Mouse (Mus musculus): ENCODE data around the gene Sp2.

Gene Sp2

DNA sequence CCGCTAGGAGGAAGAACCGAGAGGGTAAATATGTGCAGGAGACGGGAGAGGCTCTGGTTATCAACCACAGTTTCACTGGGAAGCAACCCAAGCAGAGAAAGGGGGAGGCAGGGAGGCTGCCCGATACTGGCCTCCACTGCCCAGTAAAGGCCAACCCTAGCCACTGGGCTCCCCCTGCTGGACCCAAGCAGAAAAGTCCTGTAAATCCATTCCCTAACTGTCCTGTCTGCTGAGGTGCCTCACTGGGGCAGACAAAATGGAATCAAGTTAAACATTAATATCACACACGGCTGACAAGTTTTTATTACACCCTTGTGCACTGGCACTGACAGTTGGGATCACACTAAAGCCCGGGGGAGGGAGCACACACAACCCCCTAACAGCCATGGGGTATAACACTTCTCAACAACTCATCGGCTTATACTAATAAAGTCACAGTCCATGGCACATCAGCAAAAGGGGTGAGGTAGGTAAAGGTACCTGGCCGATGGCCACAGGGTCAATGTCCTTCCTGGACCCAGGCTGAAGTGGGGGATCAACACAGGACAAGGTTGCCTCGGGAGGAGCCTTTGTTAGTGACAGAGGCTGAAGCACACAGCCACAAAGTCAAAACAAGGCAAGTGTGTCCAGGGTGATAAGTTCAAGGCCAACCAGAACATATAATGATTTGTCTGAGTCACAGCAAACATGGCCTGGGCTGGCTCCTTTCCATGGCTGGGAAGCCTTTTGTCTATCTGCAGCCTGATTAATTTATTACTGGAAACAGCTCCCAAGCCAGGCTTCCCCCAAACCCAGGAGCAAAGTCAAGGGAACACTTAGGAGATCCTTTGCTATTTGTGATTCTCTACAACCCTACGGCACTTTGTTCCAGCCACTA is 45.0 kb downstream of the Sp2 start:
- no peak for DNase-seq

DNA sequence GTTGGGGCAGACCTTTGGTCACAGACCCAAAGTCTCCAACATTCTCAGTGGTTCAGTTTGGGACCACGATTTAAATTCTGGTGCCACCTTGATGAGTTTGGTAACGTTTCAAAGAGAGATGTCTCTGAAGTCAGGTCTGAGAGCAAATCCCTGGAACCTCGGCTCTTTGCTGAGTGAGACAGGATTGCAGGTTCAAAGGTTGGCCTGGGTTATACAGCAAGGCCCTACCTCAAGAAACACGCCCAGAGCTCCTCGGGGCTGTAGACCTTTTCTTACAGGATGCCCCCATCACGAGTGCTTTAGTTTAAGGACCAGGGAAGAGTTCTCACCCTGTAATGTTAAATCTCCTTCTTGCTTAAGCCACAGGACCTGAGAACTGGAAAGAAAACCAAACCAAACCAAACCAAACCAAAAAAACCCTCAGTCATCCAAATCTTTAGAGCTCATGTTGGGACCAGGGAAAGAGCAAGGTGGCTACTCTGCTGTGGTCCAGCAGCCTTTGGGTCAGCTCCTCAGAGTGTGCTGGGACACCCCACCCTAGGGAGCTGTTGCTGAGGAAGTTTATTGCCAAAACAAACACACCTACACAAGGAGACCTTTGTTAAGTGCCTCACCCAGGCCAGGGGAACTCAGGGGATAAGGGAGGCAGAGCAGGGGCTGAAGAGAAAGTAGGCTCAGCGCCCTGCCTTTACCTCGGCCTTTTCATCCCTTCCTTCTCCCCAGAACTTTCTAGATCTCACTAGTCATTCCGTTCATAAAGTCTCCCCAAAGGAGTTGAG is 46.7 kb downstream of the Sp2 start:
- no peak for DNase-seq

DNA sequence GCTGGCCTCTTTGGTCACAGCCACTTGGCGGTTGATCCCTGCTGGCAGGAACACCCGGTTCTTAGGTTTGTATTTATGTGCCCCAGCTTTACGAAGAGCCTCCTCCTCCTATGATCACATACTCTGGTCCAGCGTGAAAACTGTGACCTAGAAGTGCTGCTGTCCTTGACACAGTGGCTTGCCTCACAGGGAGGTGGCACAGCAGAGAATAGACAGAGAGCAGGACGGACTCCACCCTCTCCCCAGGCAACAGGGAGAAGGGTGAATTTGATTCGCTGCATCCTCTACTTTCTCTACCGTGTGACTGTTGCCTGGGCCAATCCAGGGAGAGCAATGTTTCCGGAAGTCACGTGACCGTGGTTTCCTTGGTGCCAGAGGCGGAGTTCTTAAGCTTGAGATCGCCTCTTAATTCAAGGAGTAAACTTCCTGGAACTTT is 47.8 kb downstream of the Sp2 start:
- no peak for DNase-seq

DNA sequence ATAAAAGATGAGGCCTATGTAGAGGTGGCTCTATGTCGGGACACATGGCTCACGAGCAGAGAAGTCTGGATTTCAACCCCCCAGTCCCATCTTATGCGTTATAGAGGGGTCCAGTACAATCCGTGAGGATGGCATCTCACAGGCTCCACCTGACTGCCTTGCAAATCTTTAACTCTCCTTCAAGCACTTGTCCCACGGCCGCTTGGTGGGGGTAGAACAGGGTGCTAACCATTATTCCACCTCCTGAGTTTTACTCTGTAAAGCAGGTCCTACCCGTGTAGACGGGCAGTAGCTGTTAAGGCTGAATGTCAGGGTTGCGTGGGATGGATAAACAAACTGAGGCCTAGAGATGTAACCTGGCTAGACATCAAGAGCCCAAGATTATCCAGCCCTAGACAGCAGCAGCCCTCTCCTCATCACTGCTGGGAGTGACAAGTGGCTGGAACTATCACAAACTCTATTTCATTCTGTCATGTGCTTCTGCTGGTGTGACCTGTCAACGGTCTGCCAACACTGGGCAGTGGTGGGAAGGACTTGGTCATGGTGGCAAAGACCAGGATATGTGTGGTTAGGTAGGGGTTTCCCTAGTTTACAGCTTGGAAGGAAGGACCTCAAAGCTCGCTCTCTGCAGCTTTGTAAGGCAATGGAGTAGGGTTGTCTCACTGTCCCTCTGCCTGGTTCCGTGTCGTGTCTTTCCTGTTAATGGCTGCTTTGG is 49.0 kb downstream of the Sp2 start:
- DNase-seq: no peak

DNA sequence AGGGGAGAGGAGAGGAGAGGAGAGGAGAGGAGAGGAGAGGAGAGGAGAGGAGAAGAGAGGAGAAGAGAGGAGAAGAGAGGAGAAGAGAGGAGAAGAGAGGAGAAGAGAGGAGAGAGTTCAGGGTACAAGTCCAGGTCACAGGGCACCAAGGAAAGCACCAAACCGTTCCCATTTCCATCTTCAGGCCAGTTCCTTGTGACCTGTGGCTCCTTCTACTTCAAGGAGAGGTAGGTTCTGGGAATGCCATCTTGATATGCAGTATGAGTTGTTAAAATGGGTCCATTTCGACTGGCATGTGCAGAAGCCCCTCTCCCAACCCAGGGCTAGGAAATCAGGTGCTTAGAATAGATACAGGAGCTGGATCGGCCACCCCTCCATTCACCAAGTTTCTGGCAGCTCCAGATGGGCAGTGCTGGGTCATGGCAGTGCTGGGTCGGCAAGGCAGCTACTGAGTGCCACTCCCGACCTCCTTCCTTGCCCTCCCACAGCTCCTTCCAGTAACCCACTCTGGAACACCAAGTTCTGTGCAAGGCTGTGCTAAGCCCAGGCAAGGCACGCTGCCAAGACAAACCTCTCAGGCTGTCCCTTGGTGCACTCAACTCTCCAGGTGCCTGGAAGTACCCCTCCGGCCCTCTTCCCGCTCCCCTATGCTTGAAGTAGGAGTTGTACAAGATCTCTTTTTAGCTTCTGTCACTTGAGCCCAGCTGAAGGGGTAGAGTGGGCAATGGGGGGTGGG is 51.3 kb downstream of the Sp2 start:
- DNase-seq: no peak

DNA sequence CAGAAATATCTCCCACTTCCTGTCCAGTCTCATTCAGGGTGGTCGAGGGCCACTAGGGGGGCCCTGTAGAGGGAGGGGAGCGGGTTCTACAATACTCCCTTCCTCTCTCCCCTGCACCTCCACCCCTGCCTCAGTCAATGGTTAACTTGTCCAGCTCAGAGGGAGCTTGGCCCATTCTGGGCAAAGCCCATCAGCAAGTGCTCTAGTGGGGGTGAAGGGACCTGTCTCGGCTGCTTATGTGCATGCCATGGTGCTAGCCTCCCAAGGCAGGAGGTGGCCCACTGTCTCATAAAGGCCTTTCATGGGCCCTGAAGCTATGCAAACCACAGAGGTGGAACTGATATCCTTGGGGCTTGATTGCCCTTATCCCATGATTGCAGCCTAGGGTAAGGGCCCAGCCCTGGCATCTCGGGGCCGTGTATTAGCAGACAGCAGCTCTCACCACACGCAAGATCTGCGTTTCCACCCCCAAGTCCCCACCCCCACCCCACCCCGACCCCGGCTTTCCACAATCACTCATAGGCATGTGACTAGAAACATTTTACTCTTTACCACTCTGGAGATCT is 52.9 kb downstream of the Sp2 start:
- no peak for DNase-seq

DNA sequence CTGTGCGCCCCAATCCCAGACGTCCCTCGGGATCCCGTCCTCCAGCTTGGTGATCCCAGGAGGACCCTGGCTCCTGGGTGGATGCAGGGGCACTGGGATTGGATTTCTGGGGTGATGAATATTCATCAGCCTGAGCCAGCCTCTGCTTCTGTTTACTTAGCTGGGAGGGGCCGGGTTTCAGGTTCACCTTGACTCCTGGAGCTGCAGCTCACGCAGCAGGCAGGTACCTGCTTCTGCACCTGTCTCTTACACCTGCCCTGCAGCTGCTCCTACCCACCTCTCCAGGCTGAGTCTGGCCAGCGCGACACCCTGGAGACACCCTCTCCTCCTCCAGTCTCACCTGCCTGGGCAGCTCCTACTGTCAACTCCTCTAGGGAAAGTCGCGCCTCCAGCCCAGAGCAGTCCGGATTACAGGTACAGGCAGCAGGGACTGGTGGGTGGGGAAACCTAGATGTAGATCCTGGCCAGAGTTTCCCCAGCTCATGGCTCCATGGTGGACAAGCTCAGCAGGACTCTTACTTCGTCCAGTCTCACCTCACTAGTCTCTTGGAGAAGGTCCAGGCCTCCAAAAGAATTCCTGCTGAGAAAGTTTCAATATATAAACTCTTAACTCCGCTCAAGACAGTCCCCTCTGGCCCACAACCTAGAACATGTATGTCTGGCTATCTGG is 53.5 kb downstream of the Sp2 start:
- DNase-seq: no peak

DNA sequence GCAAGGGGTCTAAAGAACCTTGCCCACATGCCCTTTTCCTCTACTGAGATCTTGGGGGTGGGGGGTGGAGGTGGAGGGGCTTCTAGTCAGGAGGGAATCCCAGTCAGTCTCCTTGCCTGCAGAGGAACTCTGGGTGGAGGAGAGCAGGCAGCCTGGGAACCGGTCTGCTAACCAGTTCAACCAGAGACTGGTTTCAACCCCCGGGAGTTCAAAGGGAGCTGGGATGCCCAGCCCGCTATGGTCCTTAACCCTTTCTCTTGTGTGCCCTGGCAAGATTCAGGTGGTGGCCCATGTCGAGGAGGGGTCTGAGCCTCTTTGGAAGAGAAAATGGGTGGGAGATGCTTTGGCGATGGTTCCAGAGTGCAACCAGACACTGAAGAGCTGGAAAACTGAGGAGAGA is 54.1 kb downstream of the Sp2 start:
- DNase-seq: no peak

DNA sequence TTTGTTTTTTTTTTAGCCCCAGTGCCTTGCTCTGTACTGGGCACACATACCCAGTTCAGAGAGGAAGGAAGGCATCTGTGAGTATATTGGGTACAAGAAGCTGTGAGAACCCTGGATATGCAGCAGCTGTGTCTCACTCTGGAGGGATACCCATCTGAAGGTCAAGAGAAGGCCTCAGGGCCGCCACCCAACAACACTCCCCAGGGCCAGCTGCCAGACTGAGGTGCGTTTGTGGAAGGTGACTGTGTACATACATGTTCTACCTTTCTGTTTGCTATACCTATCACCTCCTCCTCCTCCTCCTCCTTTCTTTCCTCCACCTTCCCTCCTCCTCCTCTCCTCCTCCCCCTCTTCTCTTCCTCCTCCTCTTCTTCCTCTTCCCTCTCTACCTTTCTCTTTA is 54.7 kb downstream of the Sp2 start, which contains the start of gene Prr15l:
TSS of gene Prr15l (plus strand) at position 17 of the 400 bp plus-strand sequence.
- no peak for DNase-seq

DNA sequence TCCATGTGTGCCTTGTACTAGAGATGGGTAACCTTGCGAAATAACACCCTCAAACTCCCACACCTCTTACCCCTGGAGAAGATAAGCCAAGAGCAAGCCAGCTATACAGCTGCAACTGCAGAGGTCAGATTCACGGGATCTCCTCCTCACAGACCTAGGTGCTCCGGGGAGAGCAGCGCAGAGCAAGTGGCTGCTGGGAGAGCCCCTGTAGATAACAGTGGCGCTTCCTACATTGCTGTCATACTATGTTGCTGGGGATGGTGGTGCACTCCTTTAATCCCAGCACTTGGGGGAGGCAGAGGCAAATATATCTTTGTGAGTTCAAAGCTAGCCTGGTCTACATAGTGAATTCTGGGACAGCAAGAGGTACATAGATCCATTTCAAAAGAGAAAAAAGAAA is 56.2 kb downstream of the Sp2 start:
- no peak for DNase-seq

DNA sequence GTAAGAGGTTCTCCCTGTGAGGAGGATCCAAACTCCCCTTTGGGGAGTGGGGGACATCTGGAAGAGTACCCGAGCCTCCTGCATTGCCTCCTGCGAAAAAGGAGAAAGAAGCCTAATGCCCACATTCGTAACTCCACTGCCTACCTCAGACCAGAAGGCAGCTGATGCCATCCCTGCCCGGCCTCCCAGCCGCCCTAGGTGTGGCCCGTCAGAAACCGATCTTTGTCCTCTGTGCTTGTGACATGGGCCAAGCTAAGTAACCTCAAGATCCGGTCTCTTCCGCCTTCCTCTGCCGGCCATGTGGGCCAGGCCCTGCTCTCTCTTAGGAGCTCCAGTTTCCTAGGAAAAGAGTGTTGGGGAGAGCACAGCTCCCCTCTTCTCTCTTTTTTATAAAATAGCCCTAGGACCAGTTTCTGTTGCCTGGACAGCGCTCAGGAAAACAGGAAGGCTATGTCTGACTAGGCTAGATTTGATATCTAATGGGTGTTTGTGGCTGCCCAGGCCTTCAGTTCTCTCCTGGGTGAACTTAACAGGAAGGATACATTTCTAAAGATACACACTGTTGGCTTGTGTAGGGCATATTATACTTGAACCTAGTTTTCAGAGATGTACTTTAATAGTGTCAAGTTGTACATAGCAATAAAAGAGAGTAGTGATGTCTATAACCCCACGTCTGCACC is 57.1 kb downstream of the Sp2 start:
- DNase-seq: no peak

DNA sequence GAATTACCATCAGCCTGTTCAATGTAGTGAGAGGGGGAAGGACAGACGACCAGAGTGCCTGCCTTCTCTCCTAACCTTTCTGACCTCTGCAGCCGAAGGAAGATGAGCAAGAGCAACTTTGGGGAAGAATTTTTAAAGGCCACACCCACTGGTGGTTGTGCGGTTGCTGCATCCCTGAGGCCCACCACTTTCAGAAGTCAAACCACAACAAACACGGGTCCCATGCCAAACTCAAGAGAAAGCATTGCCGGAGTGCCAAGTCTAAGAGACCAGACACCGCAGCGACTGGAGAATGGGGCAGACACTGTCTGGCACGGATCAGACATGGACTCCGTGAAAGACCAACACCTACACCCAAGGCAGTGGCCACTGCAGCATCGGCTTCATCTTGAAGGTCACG is 57.9 kb downstream of the Sp2 start:
- DNase-seq: no peak

DNA sequence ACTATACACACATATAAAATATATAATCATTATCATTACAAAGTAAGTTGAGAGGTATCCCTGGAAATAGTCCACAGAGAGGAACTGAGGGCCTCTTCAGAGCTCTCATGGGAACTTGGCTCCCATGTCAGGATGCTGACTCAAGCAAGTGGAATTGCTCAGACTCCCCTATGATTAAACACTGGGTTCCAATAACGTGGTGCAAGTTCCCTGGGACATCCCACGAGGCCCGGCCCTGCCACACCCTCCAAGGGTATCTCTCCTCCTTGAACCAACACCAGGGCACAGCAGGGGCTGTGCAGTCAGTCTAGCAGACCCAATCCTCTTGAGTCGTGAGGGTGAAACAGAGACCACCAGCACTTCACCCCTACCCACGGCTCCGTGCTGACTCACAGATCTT is 63.8 kb downstream of the Sp2 start:
- DNase-seq: no peak

DNA sequence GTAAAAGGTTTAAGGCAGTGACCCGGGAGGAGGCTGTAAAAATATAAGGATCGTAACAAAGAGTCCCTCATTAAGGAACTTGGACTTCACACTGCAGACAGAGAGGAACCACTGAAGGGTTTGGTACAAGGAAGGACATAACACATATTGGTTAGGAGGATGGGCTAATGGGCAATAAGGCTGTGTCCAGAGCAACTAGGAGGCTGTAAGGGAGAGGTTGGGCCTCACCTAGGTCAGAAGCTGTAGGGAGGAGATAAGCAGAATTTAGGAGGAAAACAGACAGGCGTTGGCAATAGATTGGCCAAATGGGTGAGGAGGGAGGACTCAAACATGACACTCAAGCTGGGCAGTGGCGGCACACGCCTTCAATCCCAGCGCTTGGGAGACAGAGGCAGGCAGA is 65.3 kb downstream of the Sp2 start:
- no peak for DNase-seq

DNA sequence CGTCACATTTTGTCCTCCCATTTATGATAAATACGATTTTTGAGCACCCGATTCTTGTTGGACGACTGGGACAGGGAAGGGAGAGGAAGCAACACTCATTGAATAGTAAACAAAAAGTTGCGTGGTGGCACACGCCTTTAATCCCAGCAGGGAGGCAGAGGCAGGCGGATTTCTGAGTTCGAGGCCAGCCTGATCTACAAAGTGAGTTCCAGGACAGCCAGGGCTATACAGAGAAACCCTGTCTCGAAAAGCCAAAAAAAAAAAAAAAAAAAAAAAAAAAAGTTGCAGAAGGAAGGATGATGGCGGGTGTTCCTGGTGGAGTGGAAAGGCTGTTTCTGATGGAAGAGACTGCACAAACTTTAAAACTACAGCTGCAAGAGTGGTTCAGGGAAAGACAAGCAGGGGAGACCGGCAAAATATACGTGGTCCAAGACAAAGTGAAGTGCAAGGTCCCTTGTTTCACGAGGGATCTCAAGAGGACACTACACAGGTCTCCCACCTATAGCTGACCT is 65.8 kb downstream of the Sp2 start:
- DNase-seq: peak in 1 of 2 experiments; percentile 44

DNA sequence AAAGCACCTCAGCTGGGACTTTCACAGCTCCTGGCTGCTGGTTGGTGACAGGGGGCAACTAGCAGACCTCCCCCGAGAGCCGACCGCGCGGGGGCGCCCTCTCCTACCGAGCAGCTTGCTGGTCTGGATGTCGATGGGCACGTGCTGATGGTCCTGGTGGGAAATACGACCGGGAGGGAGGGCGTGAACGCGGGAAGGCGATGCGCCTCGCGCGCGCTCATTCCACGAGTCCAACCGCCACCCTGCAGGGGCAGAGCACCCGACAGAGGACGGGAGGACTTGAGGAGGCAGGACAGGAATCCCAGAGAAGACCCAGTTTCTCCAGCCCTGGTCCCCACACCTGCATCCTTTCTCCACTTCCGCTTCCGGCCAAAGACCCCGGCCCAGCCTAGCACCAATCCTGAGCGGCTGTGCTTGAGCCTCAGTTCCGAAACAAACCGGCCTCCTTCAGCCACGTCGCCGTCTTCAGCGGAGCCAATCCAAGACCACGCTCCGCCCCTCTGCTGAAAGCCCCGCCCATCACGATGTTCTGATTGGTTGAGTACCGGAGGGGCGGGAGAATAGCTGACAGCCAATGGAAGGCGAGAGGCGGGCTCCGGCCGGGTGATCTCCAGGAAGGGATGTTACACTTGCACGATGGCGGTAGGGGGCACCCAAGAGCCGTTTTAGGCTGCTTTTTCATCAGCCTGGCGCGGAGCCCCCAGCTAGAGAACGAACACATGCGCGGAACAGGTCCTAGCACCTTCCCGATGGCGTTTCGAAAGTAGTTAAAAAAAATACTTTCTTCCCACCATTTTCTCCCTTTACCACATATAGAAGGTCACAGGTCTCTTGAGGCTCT is 66.5 kb downstream of the Sp2 start, which contains the start of gene Cdk5rap3:
TSS of gene Cdk5rap3 (minus strand) at position 453 of the 841 bp plus-strand sequence.
- DNase-seq: peak; percentile 100

DNA sequence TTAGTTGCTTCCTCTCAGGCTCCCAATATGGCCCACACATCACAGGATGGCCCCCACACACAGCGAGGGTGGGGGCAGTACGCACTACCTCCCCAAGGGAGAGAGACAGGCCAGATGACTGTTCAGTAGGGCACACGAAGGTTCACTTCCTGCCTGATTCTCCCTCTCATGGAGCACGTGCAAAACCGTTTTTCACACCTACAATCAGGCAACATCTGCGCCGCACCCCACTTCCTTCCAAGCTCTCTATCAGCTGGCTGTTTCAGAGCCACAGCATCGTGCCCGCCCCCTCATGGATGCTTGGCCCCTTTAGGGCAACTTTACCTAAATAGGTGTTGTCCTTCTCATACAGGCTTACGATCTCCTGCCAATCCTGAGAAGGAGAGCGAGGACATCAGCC is 70.1 kb downstream of the Sp2 start:
- DNase-seq: peak; percentile 47 to 74

DNA sequence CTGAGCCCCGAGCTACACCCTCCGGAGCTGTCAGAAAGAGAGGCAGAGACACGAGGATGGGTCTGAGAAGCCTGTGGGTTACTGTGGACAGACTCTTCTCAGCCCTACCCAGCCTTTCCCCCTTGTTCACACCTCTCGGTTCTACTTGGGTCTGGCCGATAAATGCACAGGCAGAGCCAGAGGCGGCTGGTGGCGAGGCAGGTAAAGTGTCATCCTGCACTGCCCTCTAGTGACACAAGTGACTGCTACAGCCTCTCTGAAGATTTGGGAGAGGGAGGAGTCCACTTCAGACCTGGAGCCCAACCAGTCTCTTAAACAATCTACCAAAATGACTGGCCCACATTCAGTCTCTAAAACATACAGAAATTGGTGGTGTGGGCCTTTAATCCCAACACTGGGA is 72.8 kb downstream of the Sp2 start:
- peak; percentile 66 to 71 for DNase-seq

DNA sequence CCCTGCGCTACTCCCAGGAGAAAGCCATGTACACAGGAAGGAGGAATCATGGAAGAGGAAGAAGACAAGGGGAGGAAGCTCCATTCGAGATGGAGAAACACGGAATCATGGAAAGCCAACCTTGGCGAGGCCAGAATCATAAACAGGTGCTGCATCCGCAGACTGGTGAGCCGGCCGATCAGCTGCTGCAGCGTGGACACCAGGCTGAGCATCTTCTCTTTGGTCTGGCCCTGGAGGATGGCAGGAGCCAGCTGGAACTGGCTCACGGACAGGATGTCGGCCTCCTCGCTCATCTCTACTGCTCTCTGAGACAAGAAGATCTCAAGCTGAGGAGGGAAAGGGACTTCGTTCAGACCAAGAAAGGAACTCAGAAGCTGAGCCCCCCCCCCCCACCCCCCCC is 74.2 kb downstream of the Sp2 start:
- DNase-seq: no peak

Data from thymus, postnatal 36 days (tissue).